Mouse (Mus musculus): Measurements from ENCODE around the gene Fam129c.

Fam129c gene

GRCm38 (mm10) chr8:71604021-71604420 lies 6.6 kb downstream of the Fam129c start:
- DNase-seq (ENCODE audit: low read depth, low spot score) = no peak

- DNase-seq (ENCODE audit: low read depth, low spot score) = peak; percentile 99
Observed at GRCm38 (mm10) chr8:71610822-71611651, 13.6 kb downstream of the Fam129c start, which contains the start of gene Colgalt1. Gene Colgalt1, plus strand, starts transcription at chr8:71610998.

GRCm38 (mm10) chr8:71612141-71612540 lies 14.7 kb downstream of the Fam129c start:
- DNase-seq (ENCODE audit: low read depth, low spot score) = no peak

GRCm38 (mm10) chr8:71613418-71613817 lies 16.0 kb downstream of the Fam129c start:
- DNase-seq (ENCODE audit: low read depth, low spot score) = no peak

- DNase-seq (ENCODE audit: low read depth, low spot score) = no peak
Observed at GRCm38 (mm10) chr8:71619786-71620185, 22.3 kb downstream of the Fam129c start.

- no peak for DNase-seq (ENCODE audit: low read depth, low spot score)
Observed at GRCm38 (mm10) chr8:71625088-71625487, 27.6 kb downstream of the Fam129c start.

GRCm38 (mm10) chr8:71626753-71627152 lies 29.3 kb downstream of the Fam129c start:
- no peak for DNase-seq (ENCODE audit: low read depth, low spot score)

GRCm38 (mm10) chr8:71627265-71628099 lies 30.0 kb downstream of the Fam129c start:
- DNase-seq (ENCODE audit: low read depth, low spot score) = no peak

- no peak for DNase-seq (ENCODE audit: low read depth, low spot score)
Observed at GRCm38 (mm10) chr8:71628396-71629095, 31.1 kb downstream of the Fam129c start.

- DNase-seq (ENCODE audit: low read depth, low spot score) = peak; percentile 67
Observed at GRCm38 (mm10) chr8:71629096-71629697, 31.7 kb downstream of the Fam129c start.

GRCm38 (mm10) chr8:71629781-71630212 lies 32.3 kb downstream of the Fam129c start:
- no peak for DNase-seq (ENCODE audit: low read depth, low spot score)

- no peak for DNase-seq (ENCODE audit: low read depth, low spot score)
Observed at GRCm38 (mm10) chr8:71630761-71631160, 33.3 kb downstream of the Fam129c start.

GRCm38 (mm10) chr8:71631897-71632296 lies 34.4 kb downstream of the Fam129c start:
- no peak for DNase-seq (ENCODE audit: low read depth, low spot score)

- no peak for DNase-seq (ENCODE audit: low read depth, low spot score)
Observed at GRCm38 (mm10) chr8:71633164-71633563, 35.7 kb downstream of the Fam129c start.

GRCm38 (mm10) chr8:71633981-71634667 lies 36.7 kb downstream of the Fam129c start:
- no peak for DNase-seq (ENCODE audit: low read depth, low spot score)

GRCm38 (mm10) chr8:71637149-71638095 lies 40.0 kb downstream of the Fam129c start:
- DNase-seq (ENCODE audit: low read depth, low spot score) = no peak

GRCm38 (mm10) chr8:71638321-71638720 lies 40.9 kb downstream of the Fam129c start:
- DNase-seq (ENCODE audit: low read depth, low spot score) = no peak

- no peak for DNase-seq (ENCODE audit: low read depth, low spot score)
Observed at GRCm38 (mm10) chr8:71639318-71639717, 41.9 kb downstream of the Fam129c start.

- no peak for DNase-seq (ENCODE audit: low read depth, low spot score)
Observed at GRCm38 (mm10) chr8:71645510-71645909, 48.1 kb downstream of the Fam129c start.

- DNase-seq (ENCODE audit: low read depth, low spot score) = no peak
Observed at GRCm38 (mm10) chr8:71654600-71654999, 57.2 kb downstream of the Fam129c start.

All from telencephalon, adult 2 months (tissue).